Mouse (Mus musculus) intestine, embryonic 14.5 days (tissue): ENCODE results near the gene Cux1. TPM values are rescaled to one million over a fixed set of nuclear protein-coding genes. Genes with fewer than 3 reads are reported as not detected.

Source experiments
- ATAC-seq: fragments of 200-750 bp; cut with Nextera tagmentation; replicated peaks from 2 replicates; pipeline ENCODE4 v1.8.0; 2017; ENCODE audit warnings: low read depth, moderate number of reproducible peaks, moderate TSS enrichment, moderate library complexity; ENCODE audit not compliant: low FRiP score, low TSS enrichment
- DNase-seq: peaks from one replicate; pipeline ENCODE4 v3.0.0-alpha.2; 2018; ENCODE audit warnings: low spot score
- H3K27ac ChIP-seq: fragments of 300-500 bp; sonication (generic); 2 replicates; pipeline ENCODE4 v1.5.1; 2014; ENCODE audit warnings: low read depth, mild to moderate bottlenecking, control low read depth
- H3K27me3 ChIP-seq: fragments of 300-500 bp; sonication (generic); replicated peaks from 2 replicates; pipeline ENCODE4 v1.6.1; 2014; ENCODE audit warnings: low read length, control low read depth; ENCODE audit not compliant: control insufficient read depth, insufficient read depth
- H3K36me3 ChIP-seq: fragments of 300-500 bp; sonication (generic); 2 replicates; pipeline ENCODE4 v1.6.1; 2014; ENCODE audit warnings: low read length, control low read depth; ENCODE audit not compliant: control insufficient read depth, insufficient read depth
- H3K4me1 ChIP-seq: fragments of 300-500 bp; sonication (generic); replicated peaks from 2 replicates; pipeline ENCODE4 v1.6.1; 2014; ENCODE audit warnings: low read length, control low read depth, mixed read lengths; ENCODE audit not compliant: control insufficient read depth, insufficient read depth
- H3K4me2 ChIP-seq: fragments of 300-500 bp; sonication (generic); 2 replicates; pipeline ENCODE4 v1.6.1; 2014; ENCODE audit warnings: low read length
- H3K4me3 ChIP-seq: fragments of 300-500 bp; sonication (generic); 2 replicates; pipeline ENCODE4 v1.5.1; 2014; ENCODE audit warnings: low read depth, low read length, control low read depth, mixed read lengths
- H3K9ac ChIP-seq: fragments of 300-500 bp; sonication (generic); 2 replicates; pipeline ENCODE4 v1.6.1; 2014; ENCODE audit warnings: mild to moderate bottlenecking, low read length
- H3K9me3 ChIP-seq: fragments of 300-500 bp; sonication (generic); 2 replicates; pipeline ENCODE4 v1.6.1; 2016; ENCODE audit warnings: low read length, control low read depth; ENCODE audit not compliant: control insufficient read depth
- WGBS: fragments of 180-500 bp; shearing (Covaris S2); extraction: QIAGEN DNeasy Blood & Tissue Kit; methylation state at CpG from one replicate; pipeline ENCODE4 v1.1.7; 2014; 5-methylcytosine and 5-hydroxymethylcytosine counted together
- polyA plus RNA-seq: library from polyadenylated mRNA; unstranded; fragments of >200 nt; fragmentation: Nextera tagmentation; extraction: Ambion mirVana; gene quantifications from 2 replicates; pipeline ENCODE4 v1.2.1, GENCODE M21; 2014

The Cux1 gene
- polyA plus RNA-seq, 1 experiment from 2014 or later: 72.7 TPM

DNA sequence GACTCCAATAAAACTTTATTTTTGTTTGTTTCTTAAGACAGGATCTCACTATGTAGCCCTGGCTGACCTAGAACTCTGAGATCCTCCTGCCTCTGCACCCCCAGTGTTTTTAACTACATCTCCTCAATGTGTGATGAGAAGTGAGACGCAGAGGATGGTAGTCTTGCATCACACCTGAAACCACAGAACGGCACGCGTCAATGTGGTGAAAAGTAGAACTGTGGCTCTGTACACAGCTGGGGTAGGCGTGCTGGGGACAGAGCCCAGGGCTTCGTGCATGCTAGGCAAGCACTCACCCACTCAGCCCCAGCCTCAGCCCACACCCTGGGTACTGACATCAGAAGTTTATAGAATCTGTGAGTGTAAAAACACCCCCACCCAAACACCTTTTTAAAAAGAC lies 107.4 kb downstream of the Cux1 start:
- Histone ChIP-seq H3K4me3 (no peak overlapping the region), H3K27me3 (no peaks in the 10 kb centered on the region), H3K4me2 (no peak overlapping the region), H3K9me3 (no peaks in the 10 kb centered on the region), H3K36me3 (no peaks in the 10 kb centered on the region), H3K27ac (no peak overlapping the region), H3K4me1 (peaks cover 34% of the 10 kb centered on the region), H3K9ac (no peak overlapping the region)
- ATAC-seq (no peak), DNase-seq (no peak)
- 93% methylated on average over 6 of the region's 6 CpGs for WGBS

DNA sequence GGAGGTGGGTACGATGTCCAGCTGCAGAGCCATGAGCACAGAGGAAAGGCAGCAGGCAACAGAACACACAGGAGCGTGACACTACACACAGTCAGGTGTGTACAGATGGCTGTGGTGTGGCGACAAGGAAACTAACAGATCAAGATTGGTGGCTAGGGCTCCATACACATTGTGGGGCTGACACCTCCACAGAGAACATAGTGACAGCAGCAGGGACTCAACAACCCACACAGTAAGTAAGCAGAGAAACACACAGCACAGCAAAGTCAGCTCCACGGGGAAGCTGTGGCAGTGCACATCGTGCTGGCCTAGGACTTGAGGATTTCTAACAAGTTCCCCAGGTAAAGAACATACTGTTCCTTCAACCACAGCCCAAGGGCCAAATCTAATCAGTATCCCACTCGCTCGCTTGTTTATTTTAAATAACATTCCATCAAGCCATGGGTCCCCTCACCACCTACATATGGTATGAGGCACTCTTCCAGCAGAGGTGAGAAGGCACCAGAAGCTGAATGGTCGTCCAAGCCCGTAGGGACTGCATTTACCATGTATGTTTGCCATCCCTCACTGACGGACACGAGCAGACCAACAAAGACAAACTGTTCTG lies 108.3 kb downstream of the Cux1 start:
- H3K27ac ChIP-seq: peak overlapping the region; percentile 67
- no peak overlapping the region for H3K4me2 ChIP-seq
- H3K4me1 ChIP-seq: peaks cover 25% of the 10 kb centered on the region
- H3K9ac ChIP-seq: no peak overlapping the region
- H3K4me3 ChIP-seq: no peak overlapping the region
- no peaks in the 10 kb centered on the region for H3K36me3 ChIP-seq
- WGBS: 66% methylated on average over 11 of the region's 11 CpGs
- no peak for ATAC-seq
- H3K9me3 ChIP-seq: no peaks in the 10 kb centered on the region
- no peaks in the 10 kb centered on the region for H3K27me3 ChIP-seq
- no peak for DNase-seq

GRCm38 (mm10) chr5:136458102-136458863 lies 109.0 kb downstream of the Cux1 start:
- H3K9me3 ChIP-seq: no peaks in the 10 kb centered on the region
- H3K27ac ChIP-seq: peak overlapping the region; percentile 67
- 27% methylated on average over 7 of the region's 7 CpGs for WGBS
- H3K9ac ChIP-seq: no peak overlapping the region
- H3K27me3 ChIP-seq: no peaks in the 10 kb centered on the region
- H3K36me3 ChIP-seq: no peaks in the 10 kb centered on the region
- DNase-seq (no peak), ATAC-seq (no peak; the same call in 1 of the 2 replicates)
- H3K4me2 ChIP-seq: no peak overlapping the region
- H3K4me3 ChIP-seq: no peak overlapping the region
- H3K4me1 ChIP-seq: peaks cover 19% of the 10 kb centered on the region

DNA sequence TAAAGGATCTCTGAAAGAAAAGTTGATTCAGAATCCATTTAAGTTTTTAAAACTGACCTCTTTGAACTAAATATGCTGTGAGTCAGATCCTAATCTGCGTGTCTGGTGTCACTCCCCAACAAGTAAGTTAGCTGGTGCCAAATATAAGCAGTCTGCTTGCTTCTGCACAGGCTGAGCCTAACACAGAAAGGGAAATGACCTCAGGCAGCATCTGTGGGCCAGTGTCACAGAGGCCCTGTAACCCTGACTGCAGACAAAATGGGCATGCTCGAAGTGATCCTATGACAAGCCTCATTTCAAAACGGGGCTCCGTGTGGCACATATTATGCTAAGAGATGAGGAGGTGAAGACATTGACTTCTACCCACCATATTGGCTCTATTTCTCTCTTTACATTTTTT lies 110.9 kb downstream of the Cux1 start:
- Histone ChIP-seq H3K27me3 (no peaks in the 10 kb centered on the region), H3K27ac (no peak overlapping the region), H3K4me2 (no peak overlapping the region), H3K9ac (no peak overlapping the region), H3K4me3 (no peak overlapping the region), H3K4me1 (peaks cover 19% of the 10 kb centered on the region), H3K36me3 (no peaks in the 10 kb centered on the region), H3K9me3 (no peaks in the 10 kb centered on the region)
- ATAC-seq (no peak), DNase-seq (no peak)
- whole genome bisulfite sequencing: 71% methylated on average over 4 of the region's 4 CpGs

- ATAC-seq (no peak), DNase-seq (no peak)
- no peak overlapping the region for H3K4me2 ChIP-seq
- peaks cover 4% of the 10 kb centered on the region for H3K4me1 ChIP-seq
- no peak overlapping the region for H3K27ac ChIP-seq
- no peak overlapping the region for H3K9ac ChIP-seq
- no peaks in the 10 kb centered on the region for H3K27me3 ChIP-seq
- H3K9me3 ChIP-seq: no peaks in the 10 kb centered on the region
- WGBS: 92% methylated on average over 3 of the region's 3 CpGs
- no peaks in the 10 kb centered on the region for H3K36me3 ChIP-seq
- no peak overlapping the region for H3K4me3 ChIP-seq
Measured at GRCm38 (mm10) chr5:136452681-136453080, 114.6 kb downstream of the Cux1 start.

DNA sequence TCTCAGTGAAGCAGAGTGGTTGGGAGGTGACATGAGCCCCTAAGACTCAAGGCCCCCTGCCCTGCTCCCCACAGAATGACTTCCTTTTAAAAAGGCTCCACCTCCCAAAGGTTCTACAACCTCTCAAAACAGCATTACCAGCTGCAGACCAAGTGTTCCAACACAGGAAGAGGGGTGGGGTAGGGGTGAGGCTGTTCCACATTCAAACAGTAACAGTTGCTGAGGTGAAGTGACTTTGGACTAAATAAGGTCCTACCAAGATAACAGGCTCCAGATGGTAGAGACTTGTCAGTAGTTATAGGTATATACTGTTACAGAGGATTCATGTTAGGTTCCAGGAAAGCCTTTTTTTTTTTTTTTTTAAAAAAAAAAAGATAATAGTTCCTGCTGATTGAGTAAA lies 117.5 kb downstream of the Cux1 start:
- DNase-seq: no peak
- H3K9me3 ChIP-seq: no peaks in the 10 kb centered on the region
- H3K27me3 ChIP-seq: no peaks in the 10 kb centered on the region
- no peaks in the 10 kb centered on the region; the same call in 1 of the 2 replicates for H3K4me1 ChIP-seq
- H3K9ac ChIP-seq: no peak overlapping the region
- H3K27ac ChIP-seq: no peak overlapping the region
- no peak for ATAC-seq
- no peaks in the 10 kb centered on the region for H3K36me3 ChIP-seq
- H3K4me2 ChIP-seq: no peak overlapping the region
- no peak overlapping the region for H3K4me3 ChIP-seq

DNA sequence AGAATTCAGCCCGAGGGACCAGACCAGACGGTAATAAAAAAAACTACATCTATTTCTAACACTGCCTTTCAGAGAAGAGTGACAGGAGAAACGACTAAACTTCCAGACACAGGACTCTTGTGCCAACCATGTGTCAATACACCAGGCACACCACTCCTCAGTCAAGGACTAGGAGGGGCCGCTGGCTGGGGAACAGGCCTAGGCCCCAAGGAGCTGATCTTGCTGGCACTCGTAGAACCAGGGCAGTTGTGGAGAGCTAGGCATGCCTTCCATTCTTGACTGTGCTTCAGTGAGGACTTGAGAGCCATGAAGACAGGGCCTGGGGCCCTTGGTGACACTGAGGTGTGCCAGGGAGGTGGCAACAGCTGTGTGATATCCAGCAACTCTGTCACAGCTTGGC lies 121.3 kb downstream of the Cux1 start:
- WGBS: 68% methylated on average over 5 of the region's 5 CpGs
- Histone ChIP-seq H3K4me1 (no peaks in the 10 kb centered on the region; the same call in 1 of the 2 replicates), H3K4me2 (no peak overlapping the region), H3K36me3 (peaks cover 2% of the 10 kb centered on the region; the same call in 1 of the 2 replicates), H3K4me3 (no peak overlapping the region), H3K27me3 (no peaks in the 10 kb centered on the region), H3K27ac (no peak overlapping the region), H3K9me3 (no peaks in the 10 kb centered on the region), H3K9ac (no peak overlapping the region)
- ATAC-seq (no peak), DNase-seq (no peak)

DNA sequence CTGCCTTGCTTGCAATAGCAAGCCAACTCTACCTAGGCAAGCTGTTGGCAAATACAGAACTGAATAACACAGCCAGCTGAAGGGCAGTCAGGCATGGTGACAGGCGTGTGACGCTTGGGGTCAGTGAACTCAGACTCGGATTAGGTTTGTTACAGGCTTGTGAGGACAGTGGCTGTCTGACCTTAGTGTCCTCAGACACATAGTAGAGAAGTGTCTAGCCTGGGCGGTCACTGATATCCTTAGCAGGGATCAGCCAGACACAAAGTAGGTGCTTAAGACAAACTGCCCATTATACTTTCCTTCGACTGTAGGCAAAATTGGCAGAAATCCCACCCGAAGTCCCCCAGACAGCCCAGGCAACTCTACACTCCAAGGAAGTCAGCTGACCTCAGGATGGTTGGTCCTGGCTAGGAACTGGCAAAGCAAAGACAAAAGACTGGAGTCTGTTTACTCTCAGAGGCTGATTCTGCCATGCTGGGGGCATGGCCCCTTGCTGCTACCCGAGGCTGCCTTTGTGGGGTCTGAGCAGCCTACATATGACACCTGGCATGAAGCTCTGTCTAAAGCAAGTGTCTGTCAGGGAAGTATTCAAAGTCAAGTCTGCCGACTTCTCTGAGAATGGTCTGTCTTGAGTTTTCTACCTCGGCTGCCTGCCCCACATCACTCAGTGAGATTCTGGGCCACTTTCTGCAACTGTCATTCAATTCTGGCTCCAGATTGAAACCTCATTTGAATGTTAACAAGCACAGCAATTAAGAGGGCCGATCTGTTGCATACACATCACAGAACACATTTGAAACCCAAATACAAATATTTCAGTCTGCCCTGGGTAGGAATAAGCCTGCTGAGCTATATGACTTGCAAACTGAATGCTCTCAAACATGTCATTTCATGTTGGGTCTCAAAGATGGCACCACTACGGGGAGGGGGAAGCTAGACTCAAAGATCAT lies 124.8 kb downstream of the Cux1 start:
- Histone ChIP-seq H3K4me3 (no peak overlapping the region), H3K9ac (no peak overlapping the region), H3K4me2 (no peak overlapping the region), H3K9me3 (no peaks in the 10 kb centered on the region), H3K4me1 (no peaks in the 10 kb centered on the region; the same call in 1 of the 2 replicates), H3K36me3 (peaks cover 6% of the 10 kb centered on the region; the same call in 1 of the 2 replicates), H3K27me3 (no peaks in the 10 kb centered on the region), H3K27ac (no peak overlapping the region)
- ATAC-seq (no peak), DNase-seq (no peak)
- 61% methylated on average over 11 of the region's 11 CpGs for WGBS
